Mouse (Mus musculus): ENCODE results near the gene Mto1.
A peak's percentile ranks its signal among the peaks of the same experiment; 100 is the strongest.

- no peak for TF ChIP-seq CTCF (IDR thresholded peaks at IDR 0.05; ENCODE audit: extremely low read depth, insufficient read length, insufficient replicate concordance, low read depth, low read length)
- TF ChIP-seq POLR2A (IDR thresholded peaks at IDR 0.05; ENCODE audit: low read depth, low read length), result peak; percentile 33; the same call in 1 of the 2 replicates
Measured at GRCm38 (mm10) chr9:78480706-78481358, 32.8 kb downstream of the Mto1 start.
